Mouse (Mus musculus): Measurements from ENCODE around the gene Fyttd1.
"Not testable (repeated sequence)": the region's sequence is repeated elsewhere in the genome, so short reads cannot be mapped to it uniquely, and the experiment has no call there.

DNA sequence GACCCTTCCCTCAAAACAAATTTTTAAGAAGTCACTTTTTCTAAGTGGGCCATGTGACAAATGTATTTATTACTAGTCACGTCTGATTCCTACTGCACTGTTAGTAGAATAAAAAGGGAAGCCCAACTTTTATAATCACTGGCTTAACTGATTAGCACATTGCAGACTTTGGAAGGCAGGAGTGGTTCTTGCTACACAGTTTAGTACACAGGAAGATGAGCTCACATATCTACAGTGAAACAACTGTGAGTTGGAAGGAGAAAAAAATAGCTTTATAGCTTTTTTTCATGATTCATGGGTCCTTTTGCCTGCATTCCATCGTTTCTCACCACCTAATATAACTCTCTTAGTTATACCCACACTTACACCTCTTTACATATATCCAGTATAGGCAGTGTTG lies 63.9 kb downstream of the Fyttd1 start:
- TF ChIP-seq POLR2AphosphoS2 (IDR thresholded peaks at IDR 0.05; ENCODE audit: insufficient read length, low read depth); POLR2A (IDR thresholded peaks at IDR 0.05; ENCODE audit: insufficient read length, low read depth); MYOD1 (IDR thresholded peaks at IDR 0.05; ENCODE audit: control insufficient read depth in 1 of 3, insufficient read length in 2 of 3, low read depth in 2 of 3); TCF12 (IDR thresholded peaks at IDR 0.05; ENCODE audit: insufficient read depth, poor library complexity, severe bottlenecking); USF1 (IDR thresholded peaks at IDR 0.05; ENCODE audit: low read depth); MYOG (IDR thresholded peaks at IDR 0.05; ENCODE audit: control insufficient read depth in 1 of 3, insufficient read depth in 1 of 3, insufficient read length in 2 of 3, low read depth in 2 of 3); CEBPB (IDR thresholded peaks at IDR 0.05; ENCODE audit: insufficient read depth, poor library complexity, severe bottlenecking); REST (IDR thresholded peaks at IDR 0.05; ENCODE audit: insufficient read depth, insufficient read length); SRF (IDR thresholded peaks at IDR 0.05; ENCODE audit: control insufficient read depth, insufficient read length, low read depth): not testable (repeated sequence)
